Mouse (Mus musculus) lung, adult 2 months (tissue): Measurements from ENCODE around the gene Epb41l4b.

Experiments used
- CTCF ChIP-seq: fragments of 200-500 bp; IDR thresholded peaks from 2 replicates; pipeline ENCODE4 v1.5.1; 2011; ENCODE audit warnings: mild to moderate bottlenecking, low read length, control low read depth; ENCODE audit not compliant: insufficient read depth
- POLR2A ChIP-seq: fragments of 200-500 bp; IDR thresholded peaks from 2 replicates; pipeline ENCODE4 v1.6.1; 2011; ENCODE audit warnings: low read depth, mild to moderate bottlenecking, control low read depth, low read length, borderline replicate concordance; ENCODE audit errors: extremely low read depth

GRCm38 (mm10) chr4:57081463-57081862 lies 61.8 kb downstream of the Epb41l4b start:
- no peak for TF ChIP-seq POLR2A
- TF ChIP-seq CTCF, result no peak
